Mouse (Mus musculus): ENCODE measurements at regions not wholly inside any gene's neighbourhood (a gene's known extent, or its start where the extent isn't known, plus 50 kb on each side); places are given as distances from the start of the nearest gene placed in this dataset.

- H3K9me3 ChIP-seq: no peaks in the 10 kb centered on the region
- peak; percentile 12; the same call in 1 of the 2 replicates for ATAC-seq (ENCODE audit: insufficient read depth, low FRiP score, low read depth)
- no peaks in the 10 kb centered on the region for H3K27me3 ChIP-seq (replicated peaks)
- H3K36me3 ChIP-seq: no peaks in the 10 kb centered on the region
- 0 out of 2 replicates have a peak, but pooled peaks cover 13% of the 10 kb centered on the region for H3K4me1 ChIP-seq
- H3K4me2 ChIP-seq: no peak overlapping the region
- 10% methylated on average over 6 of the region's 6 CpGs for WGBS
- H3K9ac ChIP-seq: no peak overlapping the region
- H3K27ac ChIP-seq: no peak overlapping the region
- H3K4me3 ChIP-seq (replicated peaks): no peak overlapping the region
These were observed 51.6 kb upstream of the March10 start for GRCm38 (mm10) chr11:105507972-105508659.

GRCm38 (mm10) chr11:105507332-105507971, 50.9 kb upstream of the March10 start:
- H3K9me3 ChIP-seq: no peaks in the 10 kb centered on the region
- no peak for ATAC-seq (ENCODE audit: insufficient read depth, low FRiP score, low read depth)
- WGBS: 47% methylated on average over 8 of the region's 8 CpGs
- H3K9ac ChIP-seq: no peak overlapping the region
- no peak overlapping the region for H3K4me2 ChIP-seq
- H3K4me3 ChIP-seq (replicated peaks): no peak overlapping the region
- no peaks in the 10 kb centered on the region for H3K27me3 ChIP-seq (replicated peaks)
- no peak overlapping the region for H3K27ac ChIP-seq
- H3K4me1 ChIP-seq: 0 out of 2 replicates have a peak, but pooled peaks cover 9% of the 10 kb centered on the region
- no peaks in the 10 kb centered on the region for H3K36me3 ChIP-seq
